Comparison of ENCODE assay signal across 8 mouse cellular contexts in the genomic region with DNA sequence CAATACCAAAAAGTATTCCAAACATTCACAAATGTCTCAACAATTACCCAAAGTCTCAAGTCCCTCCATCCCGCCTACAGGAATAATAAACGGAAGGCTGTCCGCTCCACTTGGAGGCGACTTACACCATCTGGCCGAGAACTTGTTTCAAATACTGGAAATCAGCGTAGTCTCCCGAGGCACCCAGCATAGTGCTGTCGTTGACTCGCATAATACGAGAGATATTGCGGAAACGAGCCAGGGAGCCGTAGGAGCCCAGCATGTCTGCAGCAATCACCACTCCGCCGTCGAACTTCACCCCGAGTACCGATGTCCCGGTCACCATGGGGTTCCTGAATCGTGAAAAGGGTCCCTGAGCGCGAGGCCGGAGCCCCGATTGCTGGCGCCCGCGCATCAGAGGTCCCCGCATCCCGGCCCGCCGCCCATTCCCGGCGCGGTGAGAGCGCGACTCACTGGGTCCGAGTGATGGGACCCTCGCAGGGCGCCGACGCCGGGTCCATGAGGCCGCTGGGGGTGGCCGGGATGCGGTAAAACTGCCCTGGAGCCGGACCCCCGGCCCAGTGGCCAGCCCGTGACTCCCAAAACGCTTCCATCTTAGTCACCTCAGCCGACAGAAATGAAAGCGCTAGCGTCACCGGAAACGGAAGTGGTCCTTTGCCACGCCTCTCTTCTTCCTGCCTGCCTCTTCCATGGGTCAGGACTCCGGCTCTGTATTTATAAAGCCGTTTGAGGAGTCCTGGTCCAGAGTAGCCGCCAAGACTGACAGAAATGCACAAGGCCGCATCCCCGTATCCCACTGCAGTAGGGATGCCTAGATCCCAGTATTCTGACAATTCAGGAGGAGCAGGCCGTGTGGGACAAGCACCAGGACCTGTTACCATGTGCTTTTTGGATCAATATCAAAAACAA. TPM values are rescaled to one million over a fixed set of nuclear protein-coding genes. Genes with fewer than 3 reads are reported as not detected.
DNase-seq lines count a peak whose midpoint lies in the region; ATAC-seq lines count a peak whose summit lies in the region.

A gene (minus strand): TSS at position 646 of the 909 bp plus-strand sequence.

- intact Hi-C loops in heart, postnatal 14 days (cut with DNase I) = loop anchor here (5.0 kb wide), 1 partner anchor 111 kb away; no protein-coding TSS in a partner anchor

- H3K4me2 ChIP-seq in forebrain, embryonic 14.5 days (ENCODE audit: low read length) = peak within 1 kb of the TSS; percentile 72
- peak within 1 kb of the TSS; percentile 90 for H3K4me2 ChIP-seq in neural tube, embryonic 15.5 days

- peaks cover 12% of the 10 kb centered on the region for H3K4me1 ChIP-seq in forebrain, embryonic 14.5 days (ENCODE audit: control insufficient read depth, insufficient read depth, low read length)
- H3K4me1 ChIP-seq in neural tube, embryonic 15.5 days = peaks cover 22% of the 10 kb centered on the region

- peak within 1 kb of the TSS; percentile 74 for H3K27ac ChIP-seq in forebrain, embryonic 14.5 days (ENCODE audit: low read depth, low read length)
- peak within 1 kb of the TSS; percentile 89 for H3K27ac ChIP-seq in neural tube, embryonic 15.5 days (replicated peaks)

- peak; percentile 88 for DNase-seq in ES-CJ7 (ENCODE audit: low read depth, low spot score)
- peak; percentile 93 for DNase-seq in forebrain, embryonic 14.5 days (ENCODE audit: low spot score)
- DNase-seq in heart, postnatal 14 days = peak; percentile 78 to 89
- peak; percentile 87 for DNase-seq in layer of hippocampus, adult 11-12 months (ENCODE audit: low spot score)
- peak; percentile 87 to 91 for DNase-seq in lung, adult 18-20 months
- DNase-seq in testis, postnatal 14 days (ENCODE audit: low spot score) = peak; percentile 85

- H3K4me3 ChIP-seq in forebrain, embryonic 14.5 days (ENCODE audit: low read depth, low read length) = peak within 1 kb of the TSS; percentile 96
- peak within 1 kb of the TSS; percentile 67 for H3K4me3 ChIP-seq in neural tube, embryonic 15.5 days (replicated peaks)

- H3K9me3 ChIP-seq in forebrain, embryonic 14.5 days (replicated peaks; ENCODE audit: control insufficient read depth, low read length) = no peaks in the 10 kb centered on the region
- no peaks in the 10 kb centered on the region for H3K9me3 ChIP-seq in neural tube, embryonic 15.5 days (replicated peaks)

- peaks cover 42% of the 10 kb centered on the region for H3K36me3 ChIP-seq in forebrain, embryonic 14.5 days (ENCODE audit: control insufficient read depth, insufficient read depth, low read length)
- H3K36me3 ChIP-seq in neural tube, embryonic 15.5 days = peaks cover 39% of the 10 kb centered on the region

- H3K9ac ChIP-seq in forebrain, embryonic 14.5 days (ENCODE audit: low read length) = peak within 1 kb of the TSS; percentile 90
- peak within 1 kb of the TSS; percentile 84 for H3K9ac ChIP-seq in neural tube, embryonic 15.5 days (replicated peaks)

- no peaks in the 10 kb centered on the region for H3K27me3 ChIP-seq in forebrain, embryonic 14.5 days (replicated peaks; ENCODE audit: control insufficient read depth, insufficient read depth, low read length)
- no peaks in the 10 kb centered on the region for H3K27me3 ChIP-seq in neural tube, embryonic 15.5 days (replicated peaks)

- ATAC-seq in cerebellum, adult (ENCODE audit: insufficient number of reproducible peaks, low FRiP score, low TSS enrichment) = peak; percentile 95
- peak; percentile 93 for ATAC-seq in forebrain, embryonic 14.5 days
- ATAC-seq in neural tube, embryonic 15.5 days (ENCODE audit: low FRiP score) = peak; percentile 92

- WGBS in forebrain, embryonic 14.5 days = 1% methylated on average over 61 of the region's 61 CpGs
- under 1% methylated on average over 61 of the region's 61 CpGs for WGBS in neural tube, embryonic 15.5 days

RNA-seq across cellular contexts. Expression of the gene that starts here (rescaled TPM):
- 438 and 518 TPM in 2 replicates for polyA plus RNA-seq in forebrain, embryonic 14.5 days (2014; fragmentation: Nextera tagmentation; extraction: Ambion mirVana)
- total RNA-seq in heart, postnatal 14 days (2021) = 100 to 1,000 TPM; 217 to 251 TPM
- 371 and 373 TPM in 2 replicates for polyA plus RNA-seq in neural tube, embryonic 15.5 days (2015; fragmentation: Nextera tagmentation; extraction: Ambion mirVana)

Comparison
In these comparisons a context has a peak if more than half of its experiments do, and no peak if none do; other contexts are left out.
1. Peak in every context shown above with its lines: DNase-seq, ATAC-seq, H3K4me3 ChIP-seq and H3K27ac ChIP-seq.